Comparison of ENCODE assay signal across 10 mouse cellular contexts in the genomic region with DNA sequence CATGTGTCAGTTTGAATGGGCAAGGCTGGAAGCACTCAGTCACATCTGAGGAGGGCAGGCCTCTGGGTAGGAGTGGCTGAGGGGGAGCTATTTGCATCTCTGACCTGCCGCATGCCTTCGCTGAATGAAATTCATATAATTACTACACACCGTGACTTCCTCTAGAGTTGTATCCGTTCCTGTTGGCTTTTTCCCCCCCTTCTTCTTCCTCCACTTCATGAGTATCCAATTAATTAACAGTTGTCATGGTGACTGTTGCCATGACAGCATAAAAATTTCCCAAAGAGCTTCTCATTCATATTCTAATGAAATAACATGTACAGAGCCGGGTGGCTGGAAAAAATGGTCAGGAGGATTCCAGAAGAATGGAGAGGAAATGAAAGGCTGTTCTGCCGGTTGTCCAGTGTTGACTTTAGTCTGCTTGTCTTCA.
DNase-seq lines count a peak whose midpoint lies in the region; ATAC-seq lines count a peak whose summit lies in the region.
"Had no signal": no experiment of that assay in that cellular context is flagged by ENCODE, and none has a peak within 500 bp of the region (broad histone marks: within the 10 kb centered on the region; RNA-seq: fewer than 3 reads in every experiment).

No protein-coding gene starts in this region.

- no peak overlapping the region for H3K9ac ChIP-seq in intestine, embryonic 16.5 days (ENCODE audit: low read depth, low read length)
- H3K9ac ChIP-seq in midbrain, embryonic 13.5 days (replicated peaks), result no peak overlapping the region

- 38% methylated on average over 6 of the region's 6 CpGs for WGBS in intestine, embryonic 16.5 days
- WGBS in midbrain, embryonic 13.5 days, result 2% methylated on average over 6 of the region's 6 CpGs

- H3K27me3 ChIP-seq in intestine, embryonic 16.5 days (replicated peaks; ENCODE audit: control insufficient read depth, insufficient read depth, low read length), result no peaks in the 10 kb centered on the region
- H3K27me3 ChIP-seq in midbrain, embryonic 13.5 days, result peaks cover 4% of the 10 kb centered on the region; the same call in 1 of the 2 replicates
- H3K27me3 ChIP-seq: Patski had no signal

- no peaks in the 10 kb centered on the region for H3K9me3 ChIP-seq in intestine, embryonic 16.5 days (ENCODE audit: control insufficient read depth, low read length)
- H3K9me3 ChIP-seq in midbrain, embryonic 13.5 days, result no peaks in the 10 kb centered on the region

- no peak overlapping the region for H3K4me3 ChIP-seq in intestine, embryonic 16.5 days (ENCODE audit: low read length)
- no peak overlapping the region for H3K4me3 ChIP-seq in midbrain, embryonic 13.5 days (replicated peaks)

- DNase-seq in R1 (ENCODE audit: low read depth, low spot score) (peak; percentile 42), liver (no peak)
- peak; percentile 71 for DNase-seq in embryo, embryonic 11 days
- no peak for DNase-seq in adrenal gland, adult 8-10 months
- no peak for DNase-seq in lung, postnatal 10 days
- no peak for DNase-seq in testis, postnatal 14 days (ENCODE audit: low spot score)
- DNase-seq: heart, postnatal 10 days had no signal

- no peaks in the 10 kb centered on the region for H3K36me3 ChIP-seq in intestine, embryonic 16.5 days (ENCODE audit: control insufficient read depth, insufficient read depth, low read length)
- no peaks in the 10 kb centered on the region for H3K36me3 ChIP-seq in midbrain, embryonic 13.5 days

- H3K4me2 ChIP-seq in intestine, embryonic 16.5 days (ENCODE audit: low read depth, low read length), result no peak overlapping the region
- 0 out of 2 replicates have a peak overlapping the region, but pooled peaks have one; percentile 14 for H3K4me2 ChIP-seq in midbrain, embryonic 13.5 days (replicated peaks)

- peak; percentile 65 for ATAC-seq in intestine, embryonic 16.5 days
- peak; percentile 92 for ATAC-seq in midbrain, embryonic 13.5 days
- ATAC-seq: Patski had no signal

- H3K4me1 ChIP-seq in intestine, embryonic 16.5 days (ENCODE audit: control insufficient read depth, insufficient read depth, low read length), result 0 out of 2 replicates have a peak, but pooled peaks cover 3% of the 10 kb centered on the region
- H3K4me1 ChIP-seq in midbrain, embryonic 13.5 days (replicated peaks), result peaks cover 38% of the 10 kb centered on the region

- H3K27ac ChIP-seq in intestine, embryonic 16.5 days (ENCODE audit: low read length), result no peak overlapping the region
- peak overlapping the region; percentile 83 for H3K27ac ChIP-seq in midbrain, embryonic 13.5 days

Comparison
In these comparisons a context has a peak if more than half of its experiments do, and no peak if none do; other contexts are left out.
1. DNase-seq: peak in R1 (single experiment) and embryo, embryonic 11 days (single experiment); none in adrenal gland, adult 8-10 months (single experiment), lung, postnatal 10 days (single experiment), testis, postnatal 14 days (single experiment) and liver (single experiment).